Mouse (Mus musculus) embryonic facial prominence, embryonic 12.5 days (tissue): ENCODE results near the gene Tmem119. TPM values are rescaled to one million over a fixed set of nuclear protein-coding genes. Genes with fewer than 3 reads are reported as not detected.
A peak's percentile ranks its signal among the peaks of the same experiment; 100 is the strongest.
"Not testable (repeated sequence)": the region's sequence is repeated elsewhere in the genome, so short reads cannot be mapped to it uniquely, and the experiment has no call there.

Experiments used
- ATAC-seq: fragments of 200-750 bp; cut with Nextera tagmentation; 2 replicates; pipeline ENCODE4 v1.8.0; 2017; ENCODE audit not compliant: insufficient number of reproducible peaks, insufficient read depth, low FRiP score, low TSS enrichment
- H3K27ac ChIP-seq: fragments of 300-500 bp; sonication (generic); 2 replicates; pipeline ENCODE4 v1.5.1; 2016; ENCODE audit warnings: mild to moderate bottlenecking
- H3K27me3 ChIP-seq: fragments of 300-500 bp; sonication (generic); 2 replicates; pipeline ENCODE4 v1.6.1; 2016; ENCODE audit warnings: mild to moderate bottlenecking, moderate library complexity
- H3K36me3 ChIP-seq: fragments of 300-500 bp; sonication (generic); 2 replicates; pipeline ENCODE4 v1.6.1; 2016; ENCODE audit warnings: mild to moderate bottlenecking
- H3K4me1 ChIP-seq: fragments of 300-500 bp; sonication (generic); 2 replicates; pipeline ENCODE4 v1.6.1; 2016
- H3K4me2 ChIP-seq: fragments of 300-500 bp; sonication (generic); replicated peaks from 2 replicates; pipeline ENCODE4 v1.6.1; 2016; ENCODE audit warnings: mild to moderate bottlenecking, moderate library complexity
- H3K4me3 ChIP-seq: fragments of 300-500 bp; sonication (generic); 2 replicates; pipeline ENCODE4 v1.5.1; 2016; ENCODE audit warnings: mild to moderate bottlenecking
- H3K9ac ChIP-seq: fragments of 300-500 bp; sonication (generic); 2 replicates; pipeline ENCODE4 v1.6.1; 2016; ENCODE audit warnings: mild to moderate bottlenecking, moderate library complexity
- H3K9me3 ChIP-seq: fragments of 300-500 bp; sonication (generic); 2 replicates; pipeline ENCODE4 v1.6.1; 2016; ENCODE audit warnings: mild to moderate bottlenecking, moderate library complexity
- WGBS: fragments of 180-500 bp; shearing (Covaris S2); methylation state at CpG from one replicate; pipeline ENCODE4 v1.1.7; 2016; 5-methylcytosine and 5-hydroxymethylcytosine counted together
- polyA plus RNA-seq: library from polyadenylated mRNA; unstranded; fragments of >200 nt; fragmentation: Nextera tagmentation; extraction: Ambion mirVana; gene quantifications from 2 replicates; pipeline ENCODE4 v1.2.1, GENCODE M21; 2016

The Tmem119 gene
- polyA plus RNA-seq, 1 experiment from 2014 or later, result 116 TPM

- not testable (repeated sequence) for H3K9me3 ChIP-seq, H3K36me3 ChIP-seq, H3K27me3 ChIP-seq, H3K4me3 ChIP-seq, ATAC-seq, H3K9ac ChIP-seq
- Histone ChIP-seq H3K4me1 (peaks cover 29% of the 10 kb centered on the region), H3K27ac (peak overlapping the region; percentile 91), H3K4me2 (peak overlapping the region; percentile 33)
- WGBS, result 35% methylated on average over 3 of the region's 3 CpGs
Measured at GRCm38 (mm10) chr5:113784104-113784503, 16.2 kb downstream of the Tmem119 start.

GRCm38 (mm10) chr5:113783581-113784001 lies 16.7 kb downstream of the Tmem119 start:
- Histone ChIP-seq H3K27me3 (no peaks in the 10 kb centered on the region), H3K4me2 (peak overlapping the region; percentile 33), H3K4me1 (peaks cover 24% of the 10 kb centered on the region), H3K4me3 (0 out of 2 replicates have a peak overlapping the region, but pooled peaks have one; percentile 3), H3K36me3 (no peaks in the 10 kb centered on the region), H3K27ac (peak overlapping the region; percentile 91), H3K9me3 (no peaks in the 10 kb centered on the region), H3K9ac (no peak overlapping the region; the same call in 1 of the 2 replicates)
- peak; percentile 16 for ATAC-seq
- 5% methylated on average over 12 of the region's 12 CpGs for WGBS

GRCm38 (mm10) chr5:113782624-113783023 lies 17.7 kb downstream of the Tmem119 start:
- Histone ChIP-seq H3K36me3 (peaks cover 2% of the 10 kb centered on the region; the same call in 1 of the 2 replicates), H3K9ac (no peak overlapping the region), H3K27me3 (no peaks in the 10 kb centered on the region), H3K4me2 (no peak overlapping the region), H3K9me3 (no peaks in the 10 kb centered on the region), H3K27ac (peak overlapping the region; percentile 91), H3K4me1 (peaks cover 18% of the 10 kb centered on the region), H3K4me3 (no peak overlapping the region)
- WGBS, result 92% methylated on average over 7 of the region's 7 CpGs
- ATAC-seq, result no peak

- 87% methylated on average over 7 of the region's 7 CpGs for WGBS
Measured at GRCm38 (mm10) chr5:113781875-113782274, 18.4 kb downstream of the Tmem119 start.

GRCm38 (mm10) chr5:113781254-113781653 lies 19.1 kb downstream of the Tmem119 start:
- Histone ChIP-seq H3K4me1 (peaks cover 18% of the 10 kb centered on the region), H3K27ac (peak overlapping the region; percentile 70), H3K36me3 (peaks cover 14% of the 10 kb centered on the region), H3K4me3 (no peak overlapping the region), H3K27me3 (no peaks in the 10 kb centered on the region), H3K9me3 (no peaks in the 10 kb centered on the region), H3K9ac (no peak overlapping the region), H3K4me2 (no peak overlapping the region)
- 62% methylated on average over 7 of the region's 7 CpGs for WGBS
- ATAC-seq, result no peak

More at GRCm38 (mm10) chr5:113781875-113782274, 18.4 kb downstream of the Tmem119 start:
- Histone ChIP-seq H3K36me3 (peaks cover 8% of the 10 kb centered on the region), H3K9ac (no peak overlapping the region), H3K4me3 (no peak overlapping the region), H3K4me1 (peaks cover 18% of the 10 kb centered on the region), H3K27ac (peak overlapping the region; percentile 70; the same call in 1 of the 2 replicates), H3K9me3 (no peaks in the 10 kb centered on the region), H3K27me3 (no peaks in the 10 kb centered on the region), H3K4me2 (no peak overlapping the region)
- ATAC-seq, result no peak

GRCm38 (mm10) chr5:113780763-113781162 lies 19.6 kb downstream of the Tmem119 start:
- Histone ChIP-seq H3K4me2 (no peak overlapping the region), H3K9ac (no peak overlapping the region), H3K27ac (no peak overlapping the region), H3K36me3 (peaks cover 19% of the 10 kb centered on the region), H3K27me3 (no peaks in the 10 kb centered on the region), H3K9me3 (no peaks in the 10 kb centered on the region), H3K4me1 (peaks cover 18% of the 10 kb centered on the region), H3K4me3 (no peak overlapping the region)
- ATAC-seq, result no peak
- whole genome bisulfite sequencing, result 91% methylated on average over 5 of the region's 5 CpGs

- no peak overlapping the region for H3K4me3 ChIP-seq
- no peak overlapping the region for H3K9ac ChIP-seq
- no peaks in the 10 kb centered on the region for H3K27me3 ChIP-seq
- H3K27ac ChIP-seq, result no peak overlapping the region
- no peak overlapping the region for H3K4me2 ChIP-seq
- peaks cover 24% of the 10 kb centered on the region for H3K36me3 ChIP-seq
- 96% methylated on average over 3 of the region's 3 CpGs for WGBS
- H3K9me3 ChIP-seq, result no peaks in the 10 kb centered on the region
- H3K4me1 ChIP-seq, result peaks cover 18% of the 10 kb centered on the region
- ATAC-seq, result peak; percentile 39
Measured at GRCm38 (mm10) chr5:113780082-113780752, 20.1 kb downstream of the Tmem119 start.

GRCm38 (mm10) chr5:113779569-113779968 lies 20.7 kb downstream of the Tmem119 start:
- Histone ChIP-seq H3K4me1 (peaks cover 18% of the 10 kb centered on the region), H3K9ac (no peak overlapping the region), H3K4me3 (no peak overlapping the region), H3K27ac (no peak overlapping the region), H3K36me3 (peaks cover 30% of the 10 kb centered on the region), H3K27me3 (no peaks in the 10 kb centered on the region), H3K4me2 (no peak overlapping the region), H3K9me3 (no peaks in the 10 kb centered on the region)
- no peak for ATAC-seq
- 77% methylated on average over 5 of the region's 5 CpGs for WGBS

GRCm38 (mm10) chr5:113777728-113778127 lies 22.6 kb downstream of the Tmem119 start:
- not testable (repeated sequence) for H3K4me3 ChIP-seq, H3K9ac ChIP-seq, H3K27ac ChIP-seq, H3K9me3 ChIP-seq, H3K4me2 ChIP-seq, ATAC-seq, H3K27me3 ChIP-seq
- H3K4me1 ChIP-seq, result peaks cover 14% of the 10 kb centered on the region
- 90% methylated on average over 8 of the region's 8 CpGs for WGBS
- H3K36me3 ChIP-seq, result peaks cover 33% of the 10 kb centered on the region

GRCm38 (mm10) chr5:113776896-113777226 lies 23.5 kb downstream of the Tmem119 start:
- H3K4me1 ChIP-seq, result peaks cover 14% of the 10 kb centered on the region
- peaks cover 33% of the 10 kb centered on the region for H3K36me3 ChIP-seq
- H3K4me3 ChIP-seq, result no peak overlapping the region
- no peak overlapping the region for H3K4me2 ChIP-seq
- no peaks in the 10 kb centered on the region for H3K27me3 ChIP-seq
- H3K9me3 ChIP-seq, result no peaks in the 10 kb centered on the region
- ATAC-seq, result no peak
- WGBS, result 89% methylated on average over 8 of the region's 8 CpGs
- no peak overlapping the region for H3K9ac ChIP-seq
- H3K27ac ChIP-seq, result no peak overlapping the region

- Histone ChIP-seq H3K27ac (no peak overlapping the region), H3K9ac (no peak overlapping the region), H3K36me3 (peaks cover 33% of the 10 kb centered on the region), H3K9me3 (no peaks in the 10 kb centered on the region), H3K4me1 (peaks cover 10% of the 10 kb centered on the region), H3K4me3 (no peak overlapping the region), H3K27me3 (no peaks in the 10 kb centered on the region), H3K4me2 (no peak overlapping the region)
- ATAC-seq, result no peak
- WGBS, result 90% methylated on average over 15 of the region's 15 CpGs
Measured at GRCm38 (mm10) chr5:113776128-113776895, 24.0 kb downstream of the Tmem119 start.

- H3K4me3 ChIP-seq, result no peak overlapping the region
- no peaks in the 10 kb centered on the region for H3K9me3 ChIP-seq
- no peak overlapping the region for H3K4me2 ChIP-seq
- H3K27ac ChIP-seq, result no peak overlapping the region
- no peak overlapping the region for H3K9ac ChIP-seq
- H3K27me3 ChIP-seq, result no peaks in the 10 kb centered on the region
- WGBS, result 91% methylated on average over 10 of the region's 10 CpGs
- no peak for ATAC-seq
- H3K4me1 ChIP-seq, result peaks cover 7% of the 10 kb centered on the region
- peaks cover 33% of the 10 kb centered on the region for H3K36me3 ChIP-seq
Measured at GRCm38 (mm10) chr5:113775585-113775984, 24.7 kb downstream of the Tmem119 start.
